Mouse (Mus musculus): ENCODE measurements around the gene Gcgr. TPM values are rescaled to one million over a fixed set of nuclear protein-coding genes. Genes with fewer than 3 reads are reported as not detected.
A peak's percentile ranks its signal among the peaks of the same experiment; 100 is the strongest.

Gene Gcgr
- polyA plus RNA-seq (2015; fragmentation: Nextera tagmentation; extraction: Ambion mirVana), result 0.09 TPM in 2 replicates

GRCm38 (mm10) chr11:120530085-120530964 is at the start of gene Gcgr:
TSS of gene Gcgr (plus strand) at chr11:120530699.
- Histone ChIP-seq H3K9ac (replicated peaks) (peak within 1 kb of the TSS; percentile 37), H3K9me3 (no peaks in the 10 kb centered on the region), H3K4me3 (peak within 1 kb of the TSS; percentile 35), H3K4me1 (peaks cover 11% of the 10 kb centered on the region), H3K27ac (replicated peaks) (no peak within 1 kb of the TSS), H3K27me3 (peaks cover 57% of the 10 kb centered on the region), H3K4me2 (replicated peaks) (peak within 1 kb of the TSS; percentile 53), H3K36me3 (no peaks in the 10 kb centered on the region)
- WGBS, result 8% methylated on average over 53 of the region's 62 CpGs
- no peak for ATAC-seq (replicated peaks)

- WGBS, result 88% methylated on average over 7 of the region's 7 CpGs
Measured at GRCm38 (mm10) chr11:120483448-120483934, 47.0 kb upstream of the Gcgr start.

GRCm38 (mm10) chr11:120484265-120484981 is 46.1 kb upstream of the Gcgr start, which contains the start of gene Mrpl12:
TSS of gene Mrpl12 (plus strand) at chr11:120484613.
- Histone ChIP-seq H3K36me3 (peaks cover 57% of the 10 kb centered on the region), H3K27me3 (no peaks in the 10 kb centered on the region), H3K27ac (replicated peaks) (peak within 1 kb of the TSS; percentile 94), H3K4me3 (peak within 1 kb of the TSS; percentile 96), H3K9me3 (no peaks in the 10 kb centered on the region), H3K9ac (replicated peaks) (peak within 1 kb of the TSS; percentile 90), H3K4me1 (peaks cover 20% of the 10 kb centered on the region), H3K4me2 (replicated peaks) (peak within 1 kb of the TSS; percentile 88)
- ATAC-seq (replicated peaks), result peak; percentile 97
- WGBS, result under 1% methylated on average over 60 of the region's 60 CpGs

More at GRCm38 (mm10) chr11:120483448-120483934, 47.0 kb upstream of the Gcgr start:
- peak overlapping the region; percentile 94 for H3K27ac ChIP-seq (replicated peaks)
- peaks cover 20% of the 10 kb centered on the region for H3K4me1 ChIP-seq
- no peak; the same call in 1 of the 2 replicates for ATAC-seq (replicated peaks)
- H3K9ac ChIP-seq (replicated peaks), result no peak overlapping the region
- no peaks in the 10 kb centered on the region for H3K27me3 ChIP-seq
- H3K4me3 ChIP-seq, result no peak overlapping the region; the same call in 1 of the 2 replicates
- H3K4me2 ChIP-seq (replicated peaks), result peak overlapping the region; percentile 88; the same call in 1 of the 2 replicates
- peaks cover 64% of the 10 kb centered on the region for H3K36me3 ChIP-seq
- no peaks in the 10 kb centered on the region for H3K9me3 ChIP-seq

GRCm38 (mm10) chr11:120485251-120485650 is 45.2 kb upstream of the Gcgr start:
- WGBS, result 10% methylated on average over 10 of the region's 10 CpGs
- H3K9ac ChIP-seq (replicated peaks), result peak overlapping the region; percentile 90
- no peak for ATAC-seq (replicated peaks)
- H3K27me3 ChIP-seq, result no peaks in the 10 kb centered on the region
- peaks cover 20% of the 10 kb centered on the region for H3K4me1 ChIP-seq
- H3K27ac ChIP-seq (replicated peaks), result no peak overlapping the region; the same call in 1 of the 2 replicates
- peaks cover 49% of the 10 kb centered on the region for H3K36me3 ChIP-seq
- H3K4me2 ChIP-seq (replicated peaks), result peak overlapping the region; percentile 88
- peak overlapping the region; percentile 96 for H3K4me3 ChIP-seq
- no peaks in the 10 kb centered on the region for H3K9me3 ChIP-seq

GRCm38 (mm10) chr11:120488516-120488915 is 42.0 kb upstream of the Gcgr start:
- Histone ChIP-seq H3K36me3 (peaks cover 24% of the 10 kb centered on the region), H3K4me3 (no peak overlapping the region), H3K9me3 (no peaks in the 10 kb centered on the region), H3K27ac (replicated peaks) (no peak overlapping the region), H3K4me2 (replicated peaks) (no peak overlapping the region), H3K4me1 (peaks cover 46% of the 10 kb centered on the region), H3K9ac (replicated peaks) (no peak overlapping the region), H3K27me3 (no peaks in the 10 kb centered on the region)
- no peak for ATAC-seq (replicated peaks)
- 80% methylated on average over 4 of the region's 4 CpGs for WGBS

- H3K27ac ChIP-seq (replicated peaks), result peak overlapping the region; percentile 41
- no peak overlapping the region for H3K4me3 ChIP-seq
- ATAC-seq (replicated peaks), result 0 out of 2 replicates have a peak, but pooled peaks have one; percentile 6
- H3K9ac ChIP-seq (replicated peaks), result no peak overlapping the region
- H3K9me3 ChIP-seq, result no peaks in the 10 kb centered on the region
- H3K4me2 ChIP-seq (replicated peaks), result no peak overlapping the region
- H3K36me3 ChIP-seq, result peaks cover 24% of the 10 kb centered on the region
- no peaks in the 10 kb centered on the region for H3K27me3 ChIP-seq
- H3K4me1 ChIP-seq, result peaks cover 43% of the 10 kb centered on the region
- WGBS, result 57% methylated on average over 4 of the region's 4 CpGs
Measured at GRCm38 (mm10) chr11:120489054-120489761, 41.3 kb upstream of the Gcgr start.

GRCm38 (mm10) chr11:120490291-120491046 is 40.0 kb upstream of the Gcgr start:
- Histone ChIP-seq H3K4me3 (no peak overlapping the region), H3K4me1 (peaks cover 37% of the 10 kb centered on the region), H3K9me3 (no peaks in the 10 kb centered on the region), H3K27ac (replicated peaks) (0 out of 2 replicates have a peak overlapping the region, but pooled peaks have one; percentile 76), H3K27me3 (no peaks in the 10 kb centered on the region), H3K4me2 (replicated peaks) (peak overlapping the region; percentile 97), H3K9ac (replicated peaks) (peak overlapping the region; percentile 78; the same call in 1 of the 2 replicates), H3K36me3 (peaks cover 30% of the 10 kb centered on the region)
- 34% methylated on average over 4 of the region's 4 CpGs for WGBS
- no peak for ATAC-seq (replicated peaks)

GRCm38 (mm10) chr11:120491317-120492023 is 39.0 kb upstream of the Gcgr start, which contains the start of gene Slc25a10:
TSS of gene Slc25a10 (plus strand) at chr11:120491840.
- H3K36me3 ChIP-seq, result peaks cover 36% of the 10 kb centered on the region
- peak within 1 kb of the TSS; percentile 80 for H3K4me3 ChIP-seq
- ATAC-seq (replicated peaks), result peak; percentile 87
- H3K9ac ChIP-seq (replicated peaks), result peak within 1 kb of the TSS; percentile 78
- peaks cover 31% of the 10 kb centered on the region for H3K4me1 ChIP-seq
- peak within 1 kb of the TSS; percentile 76 for H3K27ac ChIP-seq (replicated peaks)
- peak within 1 kb of the TSS; percentile 97 for H3K4me2 ChIP-seq (replicated peaks)
- H3K9me3 ChIP-seq, result no peaks in the 10 kb centered on the region
- H3K27me3 ChIP-seq, result no peaks in the 10 kb centered on the region
- under 1% methylated on average over 35 of the region's 35 CpGs for WGBS

- Histone ChIP-seq H3K4me2 (replicated peaks) (peak overlapping the region; percentile 97), H3K4me1 (peaks cover 31% of the 10 kb centered on the region), H3K9ac (replicated peaks) (peak overlapping the region; percentile 78), H3K36me3 (peaks cover 34% of the 10 kb centered on the region), H3K4me3 (peak overlapping the region; percentile 80), H3K27ac (replicated peaks) (peak overlapping the region; percentile 76), H3K9me3 (no peaks in the 10 kb centered on the region), H3K27me3 (no peaks in the 10 kb centered on the region)
- ATAC-seq (replicated peaks), result peak; percentile 64
- WGBS, result under 1% methylated on average over 48 of the region's 48 CpGs
Measured at GRCm38 (mm10) chr11:120492024-120492877, 38.2 kb upstream of the Gcgr start.

GRCm38 (mm10) chr11:120492878-120493203 is 37.7 kb upstream of the Gcgr start:
- Histone ChIP-seq H3K4me1 (peaks cover 31% of the 10 kb centered on the region), H3K9ac (replicated peaks) (peak overlapping the region; percentile 78), H3K27ac (replicated peaks) (peak overlapping the region; percentile 42), H3K9me3 (no peaks in the 10 kb centered on the region), H3K4me2 (replicated peaks) (peak overlapping the region; percentile 97), H3K27me3 (no peaks in the 10 kb centered on the region), H3K36me3 (peaks cover 28% of the 10 kb centered on the region), H3K4me3 (peak overlapping the region; percentile 80)
- no peak for ATAC-seq (replicated peaks)
- WGBS, result 18% methylated on average over 3 of the region's 3 CpGs
